Mouse (Mus musculus): ENCODE results near the gene Leng1. TPM values are rescaled to one million over a fixed set of nuclear protein-coding genes. Genes with fewer than 3 reads are reported as not detected.

Leng1 gene
- polyA plus RNA-seq, 1 experiment from 2014 or later, result 17.8 TPM

GRCm38 (mm10) chr7:3611006-3611405 lies 54.6 kb downstream of the Leng1 start:
- DNase-seq (ENCODE audit: low spot score), result no peak
- H3K4me3 ChIP-seq, result no peak overlapping the region
- no peaks in the 10 kb centered on the region for H3K27me3 ChIP-seq (replicated peaks; ENCODE audit: low read depth, poor library complexity, severe bottlenecking)
- H3K36me3 ChIP-seq (replicated peaks), result no peaks in the 10 kb centered on the region
- H3K27ac ChIP-seq (replicated peaks), result no peak overlapping the region
- H3K4me1 ChIP-seq, result no peaks in the 10 kb centered on the region
- H3K9me3 ChIP-seq, result no peaks in the 10 kb centered on the region
- 90% methylated on average over 13 of the region's 13 CpGs for WGBS

DNA sequence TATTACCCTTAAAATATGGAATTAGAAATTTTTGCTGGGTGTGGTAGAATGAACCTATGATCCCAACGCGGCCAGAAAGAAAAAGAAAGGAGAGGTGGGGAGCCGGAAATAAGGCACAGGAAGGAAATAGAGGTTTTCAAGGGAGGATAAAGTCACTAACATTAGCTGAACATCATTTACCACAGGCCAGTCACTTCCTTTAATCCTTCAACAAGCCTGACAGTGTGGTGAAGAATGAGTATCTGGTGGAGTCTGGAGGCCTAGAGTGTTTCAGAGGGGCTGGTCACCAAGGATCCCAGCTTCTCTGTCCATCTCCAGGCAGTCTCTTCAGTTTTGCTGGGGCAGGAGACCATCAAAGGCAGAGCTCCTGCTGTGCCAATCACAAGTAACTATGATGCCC lies 55.2 kb downstream of the Leng1 start:
- H3K9me3 ChIP-seq, result no peaks in the 10 kb centered on the region
- H3K4me3 ChIP-seq, result no peak overlapping the region
- H3K36me3 ChIP-seq (replicated peaks), result no peaks in the 10 kb centered on the region
- 90% methylated on average over 3 of the region's 3 CpGs for WGBS
- H3K27ac ChIP-seq (replicated peaks), result no peak overlapping the region
- H3K4me1 ChIP-seq, result no peaks in the 10 kb centered on the region
- DNase-seq (ENCODE audit: low spot score), result no peak
- no peaks in the 10 kb centered on the region for H3K27me3 ChIP-seq (replicated peaks; ENCODE audit: low read depth, poor library complexity, severe bottlenecking)

Small RNA genes within 50 kb of the gene (microRNA-seq; reads per million reads assigned to microRNA genes)
- 4.0 reads per million, percentile 8 among the genes with 10 or more reads in this experiment for gene Mir3572

Other genes with a start within 250 kb of the Leng1 start
- 0.29 TPM in 1 of 2 replicates, not detected in the other for gene Cacng6, start 241.6 kb downstream of the Leng1 start, polyA plus RNA-seq (2016; fragmentation: Nextera tagmentation; extraction: Ambion mirVana)
- gene Tarm1, start 163.2 kb downstream of the Leng1 start, polyA plus RNA-seq (2016; fragmentation: Nextera tagmentation; extraction: Ambion mirVana), result not detected in 2 replicates
- 0.13 TPM in 1 of 2 replicates, not detected in the other for gene Oscar, start 49.7 kb downstream of the Leng1 start, polyA plus RNA-seq (2016; fragmentation: Nextera tagmentation; extraction: Ambion mirVana)
- 365 and 398 TPM in 2 replicates for gene Ndufa3, start 48.5 kb downstream of the Leng1 start, polyA plus RNA-seq (2016; fragmentation: Nextera tagmentation; extraction: Ambion mirVana)
- 31.0 and 33.0 TPM in 2 replicates for gene Tfpt, start 35.9 kb downstream of the Leng1 start, polyA plus RNA-seq (2016; fragmentation: Nextera tagmentation; extraction: Ambion mirVana)
- gene Prpf31, start 35.9 kb downstream of the Leng1 start, polyA plus RNA-seq (2016; fragmentation: Nextera tagmentation; extraction: Ambion mirVana), result 179 and 183 TPM in 2 replicates
- 85.6 and 88.0 TPM in 2 replicates for gene Cnot3, start 20.6 kb downstream of the Leng1 start, polyA plus RNA-seq (2016; fragmentation: Nextera tagmentation; extraction: Ambion mirVana)
- gene Tmc4, start 11.7 kb upstream of the Leng1 start, polyA plus RNA-seq (2016; fragmentation: Nextera tagmentation; extraction: Ambion mirVana), result 5.7 and 6.8 TPM in 2 replicates
- gene Tsen34, start 27.0 kb upstream of the Leng1 start, polyA plus RNA-seq (2016; fragmentation: Nextera tagmentation; extraction: Ambion mirVana), result 301 and 306 TPM in 2 replicates
- 39.3 and 40.4 TPM in 2 replicates for gene Mboat7, start 27.7 kb upstream of the Leng1 start, polyA plus RNA-seq (2016; fragmentation: Nextera tagmentation; extraction: Ambion mirVana)
- 1,397 and 1,414 TPM in 2 replicates for gene Rps9, start 38.2 kb upstream of the Leng1 start, polyA plus RNA-seq (2016; fragmentation: Nextera tagmentation; extraction: Ambion mirVana)
- gene Pirb, start 54.6 kb upstream of the Leng1 start, polyA plus RNA-seq (2016; fragmentation: Nextera tagmentation; extraction: Ambion mirVana), result 0.10 and 0.21 TPM in 2 replicates
- gene Gm15448, start 159.8 kb upstream of the Leng1 start, polyA plus RNA-seq (2016; fragmentation: Nextera tagmentation; extraction: Ambion mirVana), result not detected in 2 replicates
- 0.06 and 0.12 TPM in 2 replicates for gene Pira2, start 179.2 kb upstream of the Leng1 start, polyA plus RNA-seq (2016; fragmentation: Nextera tagmentation; extraction: Ambion mirVana)
- not detected in 2 replicates for gene Gm14548, start 232.3 kb upstream of the Leng1 start, polyA plus RNA-seq (2016; fragmentation: Nextera tagmentation; extraction: Ambion mirVana)
- 0.08 TPM in 1 of 2 replicates, not detected in the other for gene Lilra6, start 249.7 kb upstream of the Leng1 start, polyA plus RNA-seq (2016; fragmentation: Nextera tagmentation; extraction: Ambion mirVana)

Measured in embryonic facial prominence, embryonic 10.5 days (tissue).